Mouse (Mus musculus): ENCODE data around the gene Ppp1r8.

The Ppp1r8 gene

GRCm38 (mm10) chr4:132842970-132843704 lies at the start of gene Ppp1r8:
Gene Ppp1r8 (minus strand): TSS chr4:132843169.
- CTCF ChIA-PET, result interaction anchor here (0.7 kb wide), 1 partner anchor 17 kb away, joined by 3 read pairs; no protein-coding TSS in a partner anchor

DNA sequence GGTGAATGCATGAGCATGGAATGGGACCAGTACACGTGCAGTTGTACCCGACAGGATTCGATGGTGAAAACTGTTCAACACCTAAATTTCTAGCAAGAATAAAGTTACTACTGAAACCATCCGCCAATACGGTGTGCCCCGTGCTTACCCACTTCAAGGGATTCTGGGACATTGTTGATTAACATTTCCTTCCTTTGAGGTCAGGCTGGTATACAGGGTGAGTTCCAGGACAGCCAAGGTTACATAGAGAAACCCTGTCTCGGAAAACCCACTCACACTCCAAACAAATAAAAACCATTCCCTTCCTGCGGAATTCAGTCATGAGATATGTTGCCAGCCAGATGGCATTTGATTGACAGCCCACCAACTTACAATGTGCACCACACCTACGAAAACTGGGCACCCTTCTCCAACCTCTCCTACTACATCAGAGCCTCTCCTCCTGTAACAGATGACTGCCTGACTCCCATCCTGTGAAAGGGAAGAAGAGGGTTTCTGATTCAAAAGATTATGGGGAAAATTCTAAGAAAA lies 41.9 kb upstream of the Ppp1r8 start:
- CTCF ChIA-PET, result no interaction called here

- CTCF ChIA-PET, result no interaction called here
These were observed 41.3 kb upstream of the Ppp1r8 start, which contains the start of gene Stx12 for GRCm38 (mm10) chr4:132884064-132884843. Gene Stx12 (minus strand): TSS chr4:132884509.

- CTCF ChIA-PET, result interaction anchor here (0.6 kb wide), 1 partner anchor 79 kb away, joined by 6 read pairs; no protein-coding TSS in a partner anchor
These were observed 40.6 kb upstream of the Ppp1r8 start for GRCm38 (mm10) chr4:132883561-132884063.

DNA sequence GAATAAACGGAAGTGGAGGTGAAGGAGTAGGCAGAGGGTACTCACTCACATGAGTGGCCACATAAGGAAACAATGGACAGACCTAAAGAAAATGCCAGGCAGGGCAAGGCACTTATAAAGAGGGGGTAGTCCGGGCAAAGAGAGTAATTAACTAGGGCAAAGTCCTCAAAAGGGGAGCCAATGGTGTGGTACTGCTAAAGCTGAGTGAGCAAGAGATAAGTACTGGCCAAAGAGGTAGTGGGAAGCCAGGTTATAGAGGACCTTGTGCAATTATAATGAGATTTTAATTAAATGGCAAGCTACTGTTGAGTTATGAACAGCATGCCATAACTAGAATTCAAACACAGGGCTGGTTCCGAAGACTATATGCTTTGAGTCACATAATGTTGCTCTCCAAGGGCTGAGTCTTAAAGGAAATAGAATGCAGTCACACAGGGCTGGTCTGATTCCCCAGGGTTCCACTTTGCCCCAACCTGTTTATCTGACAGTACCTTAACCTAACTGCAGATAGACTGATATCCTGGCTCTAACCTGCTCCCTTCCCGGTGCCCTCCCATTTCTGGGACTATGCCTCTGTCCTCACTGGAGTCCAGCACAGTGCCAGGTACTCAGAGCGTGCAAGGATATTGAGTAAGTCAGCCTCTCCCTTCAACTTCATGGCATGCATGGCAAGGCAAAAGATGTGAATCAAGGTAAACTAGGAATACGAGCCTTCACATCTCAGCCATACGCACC lies 31.6 kb upstream of the Ppp1r8 start:
- CTCF ChIA-PET, result no interaction called here

GRCm38 (mm10) chr4:132873481-132874362 lies 30.8 kb upstream of the Ppp1r8 start:
- CTCF ChIA-PET, result no interaction called here

GRCm38 (mm10) chr4:132871116-132871515 lies 28.1 kb upstream of the Ppp1r8 start:
- CTCF ChIA-PET, result interaction anchor here (0.6 kb wide), 1 partner anchor 42 kb away, joined by 3 read pairs; no protein-coding TSS in a partner anchor

- CTCF ChIA-PET, result interaction anchor here (1.1 kb wide), 1 partner anchor 82 kb away, joined by 3 read pairs; no protein-coding TSS in a partner anchor
These were observed 21.9 kb upstream of the Ppp1r8 start for GRCm38 (mm10) chr4:132864856-132865255.

DNA sequence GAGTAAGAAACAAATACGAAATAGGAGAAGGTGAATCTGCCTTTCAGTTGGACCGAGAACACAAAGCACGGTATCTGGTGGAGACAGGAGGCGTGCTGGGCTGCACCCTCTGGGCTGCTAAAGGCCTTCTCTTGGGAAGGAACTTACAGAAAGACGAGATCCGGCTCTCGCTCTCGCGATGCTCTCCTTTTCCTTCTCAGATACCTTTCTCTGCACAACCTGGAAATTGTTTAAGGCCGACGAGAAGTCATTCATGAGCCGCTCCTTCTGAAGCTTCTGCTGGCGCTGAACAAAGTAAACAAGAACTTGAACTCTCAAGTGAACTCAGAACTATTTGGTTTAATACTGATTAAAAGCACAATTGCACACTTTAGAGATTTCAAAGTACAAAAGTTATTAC lies 20.0 kb upstream of the Ppp1r8 start:
- CTCF ChIA-PET, result interaction anchor here (1.0 kb wide), 1 partner anchor 55 kb away, joined by 3 read pairs; no protein-coding TSS in a partner anchor

GRCm38 (mm10) chr4:132860880-132861279 lies 17.9 kb upstream of the Ppp1r8 start:
- CTCF ChIA-PET, result interaction anchor here (0.6 kb wide), 2 partner anchors 18 kb away, joined by 3 to 5 read pairs; no protein-coding TSS in a partner anchor

GRCm38 (mm10) chr4:132843705-132844071 lies 719 bp upstream of the Ppp1r8 start:
- CTCF ChIA-PET, result no interaction called here

DNA sequence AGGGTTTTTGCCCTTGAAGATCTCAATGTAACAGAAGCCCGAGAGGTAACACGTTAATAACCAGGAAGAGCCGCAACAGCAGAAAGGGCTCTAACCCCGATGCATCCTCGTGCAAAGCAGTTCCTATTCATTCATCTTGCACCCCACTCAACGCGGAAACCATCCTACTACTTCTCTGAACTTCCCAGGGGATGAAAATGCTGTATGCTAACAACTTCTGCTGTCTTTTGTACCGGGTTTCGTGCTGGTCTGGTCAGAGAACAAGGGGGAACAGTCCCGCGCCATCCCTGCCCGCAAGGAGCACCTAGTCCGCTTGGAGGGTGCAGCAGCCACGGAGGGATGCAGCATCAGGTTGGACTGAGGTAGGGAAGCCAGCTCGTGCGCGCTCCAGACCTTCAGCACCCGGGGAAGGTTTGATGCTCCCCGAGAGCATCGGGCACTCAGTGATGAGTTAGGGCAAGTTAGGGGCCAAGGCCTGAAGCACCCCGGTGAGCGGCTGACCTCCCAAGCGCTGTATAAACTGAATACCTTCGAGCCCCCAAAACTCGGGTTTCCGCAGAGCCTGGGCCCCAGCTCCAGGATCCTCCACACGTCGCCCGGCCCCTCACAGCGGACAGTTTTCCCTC lies 575 bp downstream of the Ppp1r8 start:
- CTCF ChIA-PET, result interaction anchor here (0.7 to 1.1 kb wide), 3 partner anchors 18 to 64 kb away, joined by 3 to 4 read pairs (median 3); no protein-coding TSS in a partner anchor

DNA sequence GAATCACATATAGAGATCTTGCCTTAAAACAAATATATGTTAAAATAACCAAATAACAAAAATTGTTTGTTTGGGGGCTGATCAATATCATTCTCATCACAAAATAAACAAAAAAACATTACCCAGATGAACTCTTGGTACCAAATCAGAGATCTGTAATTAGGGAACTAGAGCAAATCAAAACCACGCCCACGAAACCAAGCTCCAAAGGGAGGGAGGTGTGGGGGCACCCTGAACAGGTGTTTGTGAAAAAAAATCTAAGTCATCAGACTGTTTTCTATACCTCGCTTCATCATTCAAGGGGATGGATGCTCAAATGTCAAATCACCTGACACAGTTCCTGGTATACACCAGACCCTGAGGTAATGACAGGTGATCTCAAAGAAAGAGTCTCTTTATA lies 1.5 kb downstream of the Ppp1r8 start:
- CTCF ChIA-PET, result interaction anchor here (1.0 to 1.1 kb wide), 3 partner anchors 9 to 64 kb away, joined by 3 to 4 read pairs (median 4); no protein-coding TSS in a partner anchor

GRCm38 (mm10) chr4:132823614-132824366 lies 19.2 kb downstream of the Ppp1r8 start:
- CTCF ChIA-PET, result interaction anchor here (0.6 to 2.8 kb wide), 13 partner anchors 17 to 106 kb away, joined by 3 to 20 read pairs (median 4); no protein-coding TSS in a partner anchor

GRCm38 (mm10) chr4:132818442-132818841 lies 24.5 kb downstream of the Ppp1r8 start:
- CTCF ChIA-PET, result no interaction called here

DNA sequence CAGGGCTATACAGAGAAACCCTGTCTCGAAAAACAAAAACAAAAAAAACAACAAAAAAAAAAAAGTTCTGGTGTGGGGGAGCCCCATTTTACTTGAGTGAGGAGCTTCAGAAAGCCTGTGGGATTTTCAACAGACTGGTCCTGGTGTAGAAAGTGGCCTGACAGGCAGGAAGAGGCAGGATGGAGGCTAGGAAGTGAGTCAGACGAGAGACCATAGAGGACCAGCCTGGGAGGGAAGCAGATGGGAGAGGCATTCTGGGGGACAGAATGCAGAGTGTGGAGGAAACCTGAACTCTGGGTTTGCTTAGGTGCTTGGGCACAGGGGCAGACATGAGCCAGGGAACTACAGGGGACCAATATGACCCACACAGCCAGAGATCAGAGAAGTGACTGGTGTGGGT lies 26.1 kb downstream of the Ppp1r8 start:
- CTCF ChIA-PET, result interaction anchor here (0.6 to 1.3 kb wide), 2 partner anchors 37 to 48 kb away, joined by 3 read pairs; no protein-coding TSS in a partner anchor

- CTCF ChIA-PET, result interaction anchor here (0.9 to 1.3 kb wide), 2 partner anchors 24 to 36 kb away, joined by 3 read pairs; no protein-coding TSS in a partner anchor
These were observed 26.6 kb downstream of the Ppp1r8 start for GRCm38 (mm10) chr4:132816404-132816803.

- CTCF ChIA-PET, result interaction anchor here (2.0 kb wide), 1 partner anchor 11 kb away, joined by 20 read pairs; no protein-coding TSS in a partner anchor
These were observed 33.3 kb downstream of the Ppp1r8 start for GRCm38 (mm10) chr4:132809621-132810020.
